ENCODE assay signal across 9 mouse cellular contexts in genomic region chr7:79577931-79578850, GRCm38 (mm10). TPM values are rescaled to one million over a fixed set of nuclear protein-coding genes. Genes with fewer than 3 reads are reported as not detected.
DNase-seq lines count a peak whose midpoint lies in the region; ATAC-seq lines count a peak whose summit lies in the region.
"Had no signal": no experiment of that assay in that cellular context is flagged by ENCODE, and none has a peak within 500 bp of the region (broad histone marks: within the 10 kb centered on the region; RNA-seq: fewer than 3 reads in every experiment).

No protein-coding gene starts in this region.

- WGBS in kidney, embryonic 16.5 days, result 2% methylated on average over 25 of the region's 25 CpGs
- WGBS in embryonic facial prominence, embryonic 11.5 days, result under 1% methylated on average over 25 of the region's 25 CpGs
- WGBS in intestine, embryonic 15.5 days, result 7% methylated on average over 24 of the region's 25 CpGs
- 2% methylated on average over 25 of the region's 25 CpGs for WGBS in neural tube, embryonic 12.5 days

- peak overlapping the region; percentile 40 for H3K4me3 ChIP-seq in kidney, embryonic 16.5 days (ENCODE audit: low read length)
- no peak overlapping the region for H3K4me3 ChIP-seq in embryonic facial prominence, embryonic 11.5 days (ENCODE audit: low read depth, low read length)
- peak overlapping the region; percentile 30 for H3K4me3 ChIP-seq in intestine, embryonic 15.5 days (replicated peaks)
- no peak overlapping the region for H3K4me3 ChIP-seq in neural tube, embryonic 12.5 days
- H3K4me3 ChIP-seq: myocyte had no signal

- H3K4me1 ChIP-seq in kidney, embryonic 16.5 days (ENCODE audit: insufficient read depth, low read length), result peaks cover 27% of the 10 kb centered on the region
- H3K4me1 ChIP-seq in embryonic facial prominence, embryonic 11.5 days (ENCODE audit: control insufficient read depth, insufficient read depth, low read length), result peaks cover 7% of the 10 kb centered on the region; the same call in 1 of the 2 replicates
- H3K4me1 ChIP-seq in intestine, embryonic 15.5 days (replicated peaks), result peaks cover 19% of the 10 kb centered on the region
- H3K4me1 ChIP-seq in neural tube, embryonic 12.5 days, result peaks cover 35% of the 10 kb centered on the region

- H3K9me3 ChIP-seq in kidney, embryonic 16.5 days (ENCODE audit: low read length), result no peaks in the 10 kb centered on the region
- no peaks in the 10 kb centered on the region for H3K9me3 ChIP-seq in embryonic facial prominence, embryonic 11.5 days (replicated peaks; ENCODE audit: control insufficient read depth, low read length)
- no peaks in the 10 kb centered on the region for H3K9me3 ChIP-seq in intestine, embryonic 15.5 days
- no peaks in the 10 kb centered on the region for H3K9me3 ChIP-seq in neural tube, embryonic 12.5 days

- no peak for DNase-seq in kidney, adult 18-20 months
- DNase-seq in embryonic facial prominence, embryonic 11.5 days (ENCODE audit: low spot score), result no peak
- DNase-seq in frontal cortex, postnatal 36 days (ENCODE audit: low spot score in 2 of 2), result no peak
- DNase-seq in testis, postnatal 14 days (ENCODE audit: low spot score), result no peak
- no peak for DNase-seq in cerebellum, adult 9-11 months

- peak overlapping the region; percentile 62 for H3K4me2 ChIP-seq in kidney, embryonic 16.5 days (replicated peaks; ENCODE audit: low read depth, low read length)
- H3K4me2 ChIP-seq in embryonic facial prominence, embryonic 11.5 days (ENCODE audit: low read depth, low read length), result peak overlapping the region; percentile 39; the same call in 1 of the 2 replicates
- peak overlapping the region; percentile 72 for H3K4me2 ChIP-seq in intestine, embryonic 15.5 days (replicated peaks)
- peak overlapping the region; percentile 59 for H3K4me2 ChIP-seq in neural tube, embryonic 12.5 days (replicated peaks)

- peak overlapping the region; percentile 73; the same call in 1 of the 2 replicates for H3K27ac ChIP-seq in kidney, embryonic 16.5 days (ENCODE audit: low read length)
- H3K27ac ChIP-seq in embryonic facial prominence, embryonic 11.5 days (replicated peaks; ENCODE audit: low read depth, low read length), result no peak overlapping the region; the same call in 1 of the 2 replicates
- H3K27ac ChIP-seq in intestine, embryonic 15.5 days, result peak overlapping the region; percentile 24; the same call in 1 of the 2 replicates
- peak overlapping the region; percentile 90 for H3K27ac ChIP-seq in neural tube, embryonic 12.5 days

- no peaks in the 10 kb centered on the region for H3K36me3 ChIP-seq in kidney, embryonic 16.5 days (ENCODE audit: insufficient read depth, low read length)
- H3K36me3 ChIP-seq in embryonic facial prominence, embryonic 11.5 days (replicated peaks; ENCODE audit: control insufficient read depth, insufficient read depth, low read depth, low read length), result no peaks in the 10 kb centered on the region
- no peaks in the 10 kb centered on the region for H3K36me3 ChIP-seq in intestine, embryonic 15.5 days
- no peaks in the 10 kb centered on the region for H3K36me3 ChIP-seq in neural tube, embryonic 12.5 days

- H3K9ac ChIP-seq in kidney, embryonic 16.5 days (replicated peaks; ENCODE audit: low read length), result peak overlapping the region; percentile 56; the same call in 1 of the 2 replicates
- H3K9ac ChIP-seq in embryonic facial prominence, embryonic 11.5 days (replicated peaks; ENCODE audit: low read length), result no peak overlapping the region
- peak overlapping the region; percentile 37; the same call in 1 of the 2 replicates for H3K9ac ChIP-seq in intestine, embryonic 15.5 days
- peak overlapping the region; percentile 61 for H3K9ac ChIP-seq in neural tube, embryonic 12.5 days

- H3K27me3 ChIP-seq in kidney, embryonic 16.5 days (ENCODE audit: insufficient read depth, low read length), result peaks cover 19% of the 10 kb centered on the region
- H3K27me3 ChIP-seq in embryonic facial prominence, embryonic 11.5 days (ENCODE audit: control insufficient read depth, insufficient read depth, low read length), result peaks cover 14% of the 10 kb centered on the region
- H3K27me3 ChIP-seq in intestine, embryonic 15.5 days (replicated peaks), result peaks cover 41% of the 10 kb centered on the region
- peaks cover 14% of the 10 kb centered on the region; the same call in 1 of the 2 replicates for H3K27me3 ChIP-seq in neural tube, embryonic 12.5 days (replicated peaks)

- ATAC-seq in kidney, embryonic 16.5 days (ENCODE audit: low FRiP score, low TSS enrichment), result peak; percentile 47; the same call in 1 of the 2 replicates
- ATAC-seq in embryonic facial prominence, embryonic 11.5 days (replicated peaks; ENCODE audit: insufficient number of reproducible peaks, low FRiP score, low TSS enrichment, low read depth), result peak; percentile 51; the same call in 1 of the 2 replicates
- ATAC-seq in intestine, embryonic 15.5 days, result 0 out of 2 replicates have a peak, but pooled peaks have one; percentile 15
- peak; percentile 37 for ATAC-seq in neural tube, embryonic 12.5 days (ENCODE audit: low FRiP score, low read depth)

RNA-seq across cellular contexts. Expression of gene Rhcg, which starts 39.3 kb away (rescaled TPM):
- polyA plus RNA-seq in kidney, embryonic 16.5 days (2015; fragmentation: Nextera tagmentation; extraction: Ambion mirVana), result 54.3 and 68.2 TPM in 2 replicates
- 0.53 and 0.67 TPM in 2 replicates for polyA plus RNA-seq in embryonic facial prominence, embryonic 11.5 days (2014; fragmentation: Nextera tagmentation; extraction: Ambion mirVana)
- polyA plus RNA-seq in intestine, embryonic 15.5 days (2015; fragmentation: Nextera tagmentation; extraction: Ambion mirVana), result 0.34 TPM in 1 of 2 replicates, not detected in the other
- polyA plus RNA-seq in neural tube, embryonic 12.5 days (2016; fragmentation: Nextera tagmentation; extraction: Ambion mirVana), result 3.3 and 3.6 TPM in 2 replicates
- polyA plus RNA-seq: myocyte had no signal

Comparison
In these comparisons a context has a peak if more than half of its experiments do, and no peak if none do; other contexts are left out.
1. H3K4me3 ChIP-seq: peak in kidney, embryonic 16.5 days (single experiment) and intestine, embryonic 15.5 days (single experiment); none in embryonic facial prominence, embryonic 11.5 days (single experiment) and neural tube, embryonic 12.5 days (single experiment).
2. RNA of gene Rhcg, which starts 39.3 kb away (polyA plus RNA-seq): 54.3 to 68.2 TPM in kidney, embryonic 16.5 days; 3.3 to 3.6 TPM in neural tube, embryonic 12.5 days, 0.53 to 0.67 TPM in embryonic facial prominence, embryonic 11.5 days and 0.34 TPM in intestine, embryonic 15.5 days; every median in the first group is over 10 times any median in the second.
3. Peak in every context shown above with its lines, with median percentiles within 50 percentile points of each other: ATAC-seq and H3K4me2 ChIP-seq.